Mouse (Mus musculus) A20 (cell line): ENCODE results near the gene Qtrt2.
A peak's percentile ranks its signal among the peaks of the same experiment; 100 is the strongest.

Source experiments
- DNase-seq: peaks from one replicate; pipeline ENCODE4 v3.0.0-alpha.2; 2011; ENCODE audit warnings: low read depth, low spot score

Gene Qtrt2

GRCm38 (mm10) chr16:43926341-43926859 is at the start of gene Qtrt2:
Gene Qtrt2, minus strand, starts transcription at chr16:43926809.
- DNase-seq = no peak

GRCm38 (mm10) chr16:43973606-43974220 is 47.1 kb upstream of the Qtrt2 start:
- DNase-seq = no peak

GRCm38 (mm10) chr16:43973147-43973546 is 46.5 kb upstream of the Qtrt2 start:
- no peak for DNase-seq

GRCm38 (mm10) chr16:43972391-43972790 is 45.8 kb upstream of the Qtrt2 start:
- no peak for DNase-seq

- DNase-seq = no peak
These were observed 45.1 kb upstream of the Qtrt2 start for GRCm38 (mm10) chr16:43971741-43972140.

GRCm38 (mm10) chr16:43971189-43971588 is 44.6 kb upstream of the Qtrt2 start:
- no peak for DNase-seq

GRCm38 (mm10) chr16:43970426-43970825 is 43.8 kb upstream of the Qtrt2 start:
- DNase-seq = peak; percentile 18

GRCm38 (mm10) chr16:43965781-43966389 is 39.3 kb upstream of the Qtrt2 start:
- DNase-seq = no peak

GRCm38 (mm10) chr16:43963780-43964179 is 37.2 kb upstream of the Qtrt2 start:
- DNase-seq = no peak

- DNase-seq = no peak
These were observed 36.7 kb upstream of the Qtrt2 start for GRCm38 (mm10) chr16:43963291-43963690.

- DNase-seq = no peak
These were observed 31.4 kb upstream of the Qtrt2 start for GRCm38 (mm10) chr16:43958038-43958437.

GRCm38 (mm10) chr16:43954913-43955312 is 28.3 kb upstream of the Qtrt2 start:
- peak; percentile 30 for DNase-seq

GRCm38 (mm10) chr16:43951591-43951990 is 25.0 kb upstream of the Qtrt2 start:
- peak; percentile 91 for DNase-seq

- DNase-seq = no peak
These were observed 19.3 kb upstream of the Qtrt2 start for GRCm38 (mm10) chr16:43945869-43946268.

- no peak for DNase-seq
These were observed 18.7 kb upstream of the Qtrt2 start for GRCm38 (mm10) chr16:43945351-43945750.

GRCm38 (mm10) chr16:43940846-43941245 is 14.2 kb upstream of the Qtrt2 start:
- no peak for DNase-seq

- no peak for DNase-seq
These were observed 9.3 kb upstream of the Qtrt2 start for GRCm38 (mm10) chr16:43935892-43936291.

- no peak for DNase-seq
These were observed 8.8 kb upstream of the Qtrt2 start for GRCm38 (mm10) chr16:43935367-43935766.

GRCm38 (mm10) chr16:43934856-43935255 is 8.2 kb upstream of the Qtrt2 start:
- no peak for DNase-seq

GRCm38 (mm10) chr16:43933041-43933440 is 6.4 kb upstream of the Qtrt2 start:
- no peak for DNase-seq

GRCm38 (mm10) chr16:43932319-43932718 is 5.7 kb upstream of the Qtrt2 start:
- DNase-seq = no peak

- no peak for DNase-seq
These were observed 4.9 kb upstream of the Qtrt2 start for GRCm38 (mm10) chr16:43931502-43931901.

- DNase-seq = no peak
These were observed 4.0 kb upstream of the Qtrt2 start for GRCm38 (mm10) chr16:43930577-43930976.
